Mouse (Mus musculus): ENCODE data around the gene Ambp.

- TF ChIP-seq CTCF (IDR thresholded peaks at IDR 0.05; ENCODE audit: low read depth) = no peak
- no peak for TF ChIP-seq EP300 (optimal IDR thresholded peaks at IDR 0.05)
Measured at GRCm38 (mm10) chr4:63100478-63100877, 54.1 kb downstream of the Ambp start.

Data from stomach, postnatal 0 days (tissue).